Mouse (Mus musculus) lung, adult 2 months (tissue): ENCODE data around the gene Dnah17.

Experiments
- CTCF ChIP-seq: fragments of 200-500 bp; IDR thresholded peaks from 2 replicates; pipeline ENCODE4 v1.5.1; 2011; ENCODE audit warnings: mild to moderate bottlenecking, low read length, control low read depth; ENCODE audit not compliant: insufficient read depth
- POLR2A ChIP-seq: fragments of 200-500 bp; IDR thresholded peaks from 2 replicates; pipeline ENCODE4 v1.6.1; 2011; ENCODE audit warnings: low read depth, mild to moderate bottlenecking, control low read depth, low read length, borderline replicate concordance; ENCODE audit errors: extremely low read depth

- TF ChIP-seq CTCF (no peak), POLR2A (no peak)
These were observed 17.6 kb upstream of the Dnah17 start for GRCm38 (mm10) chr11:118147877-118148637.
